Mouse (Mus musculus) lung, embryonic 15.5 days (tissue): ENCODE data around the gene Ppp1r15a. TPM values are rescaled to one million over a fixed set of nuclear protein-coding genes. Genes with fewer than 3 reads are reported as not detected.
A peak's percentile ranks its signal among the peaks of the same experiment; 100 is the strongest.
"Not testable (repeated sequence)": the region's sequence is repeated elsewhere in the genome, so short reads cannot be mapped to it uniquely, and the experiment has no call there.

Experiments used
- ATAC-seq: fragments of 200-750 bp; cut with Nextera tagmentation; 2 replicates; pipeline ENCODE4 v1.8.0; 2017; ENCODE audit warnings: moderate number of reproducible peaks, borderline replicate concordance; ENCODE audit not compliant: low FRiP score, low TSS enrichment; ENCODE audit errors: extremely low read depth
- H3K27ac ChIP-seq: fragments of 300-500 bp; sonication (generic); 2 replicates; pipeline ENCODE4 v1.5.1; 2015; ENCODE audit warnings: moderate library complexity, mild to moderate bottlenecking, inconsistent platforms
- H3K27me3 ChIP-seq: fragments of 300-500 bp; sonication (generic); 2 replicates; pipeline ENCODE4 v1.6.1; 2015; ENCODE audit warnings: inconsistent platforms
- H3K36me3 ChIP-seq: fragments of 300-500 bp; sonication (generic); 2 replicates; pipeline ENCODE4 v1.6.1; 2015; ENCODE audit warnings: inconsistent platforms
- H3K4me1 ChIP-seq: fragments of 300-500 bp; sonication (generic); 2 replicates; pipeline ENCODE4 v1.6.1; 2015; ENCODE audit warnings: inconsistent platforms
- H3K4me2 ChIP-seq: fragments of 300-500 bp; sonication (generic); 2 replicates; pipeline ENCODE4 v1.6.1; 2015; ENCODE audit warnings: inconsistent platforms, mild to moderate bottlenecking, moderate library complexity
- H3K4me3 ChIP-seq: fragments of 300-500 bp; sonication (generic); 2 replicates; pipeline ENCODE4 v1.5.1; 2015; ENCODE audit warnings: mild to moderate bottlenecking, inconsistent platforms
- H3K9ac ChIP-seq: fragments of 300-500 bp; sonication (generic); 2 replicates; pipeline ENCODE4 v1.6.1; 2015; ENCODE audit warnings: inconsistent platforms
- H3K9me3 ChIP-seq: fragments of 300-500 bp; sonication (generic); 2 replicates; pipeline ENCODE4 v1.6.1; 2016; ENCODE audit warnings: inconsistent platforms
- WGBS: fragments of 180-500 bp; shearing (Covaris S2); methylation state at CpG from one replicate; pipeline ENCODE4 v1.1.7; 2015; 5-methylcytosine and 5-hydroxymethylcytosine counted together
- polyA plus RNA-seq: library from polyadenylated mRNA; unstranded; fragments of >200 nt; fragmentation: Nextera tagmentation; extraction: Ambion mirVana; gene quantifications from 2 replicates; pipeline ENCODE4 v1.2.1, GENCODE M21; 2015

Ppp1r15a gene
- polyA plus RNA-seq, 1 experiment from 2014 or later, result 21.9 TPM

DNA sequence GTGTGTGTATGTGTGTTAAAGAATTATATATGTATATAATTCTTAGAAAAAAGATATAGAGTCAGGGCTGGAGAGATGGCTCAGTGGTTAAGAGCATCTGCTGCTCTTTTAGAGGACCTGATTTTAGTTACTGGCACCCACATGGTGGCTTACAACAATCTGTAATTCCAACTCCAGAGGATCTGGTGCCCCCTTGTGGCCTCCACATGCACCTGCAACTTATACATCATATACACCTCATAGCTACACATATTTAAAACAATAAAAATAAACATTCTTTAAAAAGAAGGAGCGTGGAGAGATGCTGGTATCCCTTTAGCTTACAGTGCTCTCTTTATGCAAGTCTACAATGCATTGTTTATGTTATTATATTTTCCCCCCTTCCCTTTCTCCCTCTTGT, 18.5 kb upstream of the Ppp1r15a start:
- no peak overlapping the region for H3K27ac ChIP-seq
- H3K4me2 ChIP-seq, result no peak overlapping the region
- no peaks in the 10 kb centered on the region for H3K27me3 ChIP-seq
- WGBS, result 83% methylated on average over 1 of the region's 1 CpGs
- H3K36me3 ChIP-seq, result no peaks in the 10 kb centered on the region
- no peak for ATAC-seq
- no peaks in the 10 kb centered on the region; the same call in 1 of the 2 replicates for H3K9me3 ChIP-seq
- no peaks in the 10 kb centered on the region for H3K4me1 ChIP-seq
- H3K4me3 ChIP-seq, result no peak overlapping the region
- no peak overlapping the region for H3K9ac ChIP-seq

DNA sequence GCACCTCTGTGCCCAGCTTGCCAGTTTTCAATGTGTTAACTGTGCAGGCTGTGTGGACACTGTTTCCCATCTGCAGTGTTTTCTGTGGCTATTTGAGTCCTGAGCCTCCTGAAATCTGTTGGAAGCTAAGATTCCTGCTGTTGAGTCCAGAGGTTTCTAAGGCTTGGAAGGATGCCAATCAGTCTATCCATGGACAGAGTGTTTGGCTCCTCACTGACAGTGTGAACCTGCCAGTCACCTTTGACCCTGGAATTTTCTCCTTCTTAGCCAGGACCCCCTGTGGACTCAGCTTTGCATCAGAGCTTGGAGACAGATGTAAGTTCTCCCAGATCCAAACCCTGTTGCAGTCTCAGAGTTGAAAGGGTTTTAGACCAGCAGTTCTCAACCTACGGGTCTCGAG, 14.1 kb upstream of the Ppp1r15a start:
- H3K9me3 ChIP-seq, result no peaks in the 10 kb centered on the region; the same call in 1 of the 2 replicates
- no peak overlapping the region for H3K4me2 ChIP-seq
- no peaks in the 10 kb centered on the region for H3K36me3 ChIP-seq
- 58% methylated on average over 2 of the region's 2 CpGs for WGBS
- H3K27ac ChIP-seq, result no peak overlapping the region
- H3K27me3 ChIP-seq, result no peaks in the 10 kb centered on the region
- no peak overlapping the region for H3K9ac ChIP-seq
- H3K4me3 ChIP-seq, result no peak overlapping the region
- H3K4me1 ChIP-seq, result peaks cover 8% of the 10 kb centered on the region
- ATAC-seq, result no peak

DNA sequence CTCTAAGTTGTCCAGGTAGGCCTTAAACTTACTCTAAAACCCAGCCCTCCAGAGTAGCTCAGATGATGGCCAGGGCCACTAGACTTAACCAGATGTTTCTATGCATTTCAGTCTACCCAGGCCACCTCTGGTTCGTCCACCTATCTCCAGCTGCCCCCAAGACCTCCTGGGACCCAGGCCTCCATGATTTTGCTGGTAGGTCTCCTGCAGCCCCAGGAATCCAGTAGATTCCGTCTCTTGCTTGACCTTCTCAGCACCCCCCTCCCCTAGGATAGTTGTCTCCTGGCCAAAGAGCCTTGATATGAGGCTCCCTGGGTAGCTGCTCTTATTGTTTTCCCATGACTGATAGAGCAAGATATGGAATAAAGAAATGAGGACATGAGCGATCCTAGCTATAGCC, 13.0 kb upstream of the Ppp1r15a start:
- Histone ChIP-seq H3K4me2 (no peak overlapping the region), H3K9me3 (no peaks in the 10 kb centered on the region), H3K4me3 (no peak overlapping the region), H3K9ac (no peak overlapping the region), H3K27me3 (no peaks in the 10 kb centered on the region), H3K36me3 (no peaks in the 10 kb centered on the region), H3K4me1 (peaks cover 8% of the 10 kb centered on the region), H3K27ac (no peak overlapping the region)
- no peak for ATAC-seq
- WGBS, result 85% methylated on average over 3 of the region's 3 CpGs

DNA sequence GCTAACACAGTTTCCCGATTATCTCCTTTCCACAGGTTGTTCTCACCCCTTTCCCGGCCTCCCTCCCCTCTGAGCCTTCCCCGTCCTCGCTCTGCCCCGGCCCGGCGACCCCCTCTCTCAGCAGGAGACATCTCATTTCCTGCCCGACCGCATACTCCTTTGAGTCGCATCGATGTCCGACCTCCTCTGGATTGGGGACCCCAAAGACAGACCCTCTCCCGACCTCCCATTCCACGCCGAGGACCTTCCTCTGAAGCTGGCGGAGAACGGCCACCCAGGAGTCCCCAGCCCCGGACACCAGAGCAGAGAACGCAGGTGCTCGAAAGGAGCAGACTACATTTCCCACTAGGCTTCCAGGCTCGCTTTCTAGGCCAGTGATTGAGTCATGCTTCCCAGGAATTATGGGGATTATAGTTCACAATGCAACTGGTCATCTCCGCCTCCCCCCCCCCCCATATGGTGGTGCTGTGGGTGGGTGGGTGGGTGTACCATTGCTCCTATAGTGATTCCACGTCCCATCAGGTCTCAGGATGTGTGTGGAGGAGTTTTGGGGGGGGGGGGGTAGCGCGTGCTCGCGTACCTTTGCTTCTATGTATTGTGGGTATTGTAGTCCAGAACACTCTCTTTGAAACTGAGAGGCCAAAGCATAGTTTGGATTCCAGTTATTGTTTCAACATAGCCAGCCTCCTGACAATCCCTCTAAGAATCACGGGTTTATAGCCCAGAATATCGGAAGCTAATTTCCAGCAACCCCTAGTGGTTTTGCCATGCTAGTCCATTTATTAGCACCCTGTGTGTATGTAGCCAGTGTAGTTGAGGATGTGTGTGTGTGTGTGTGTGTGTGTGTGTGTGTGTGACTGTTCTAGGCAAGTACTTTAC, 12.3 kb upstream of the Ppp1r15a start:
- peak; percentile 72 for ATAC-seq
- Histone ChIP-seq H3K27me3 (no peaks in the 10 kb centered on the region), H3K9me3 (no peaks in the 10 kb centered on the region), H3K4me2 (peak overlapping the region; percentile 85), H3K9ac (peak overlapping the region; percentile 48), H3K4me1 (peaks cover 8% of the 10 kb centered on the region), H3K36me3 (no peaks in the 10 kb centered on the region), H3K4me3 (peak overlapping the region; percentile 52), H3K27ac (no peak overlapping the region)
- 4% methylated on average over 28 of the region's 29 CpGs for whole genome bisulfite sequencing

DNA sequence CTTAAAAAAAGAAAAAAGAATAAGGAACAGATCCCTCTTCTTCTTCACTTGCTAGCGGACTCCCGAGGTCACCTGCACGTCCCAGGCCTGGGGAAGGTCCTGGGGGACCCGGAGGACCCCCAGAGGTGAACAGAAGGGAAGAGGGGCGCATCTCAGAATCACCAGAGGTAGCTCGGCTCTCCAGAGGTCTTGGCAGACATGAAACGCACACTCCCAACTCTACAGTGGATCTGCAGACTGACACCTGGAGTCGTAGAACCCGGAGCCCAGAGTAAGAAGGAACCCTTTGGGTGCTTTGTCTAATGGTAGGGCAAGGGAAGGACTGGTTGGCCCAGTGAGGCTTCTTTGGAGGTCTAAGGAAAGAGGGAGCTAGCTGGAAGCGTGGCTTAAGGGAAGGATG, 11.5 kb upstream of the Ppp1r15a start:
- Histone ChIP-seq H3K9me3 (no peaks in the 10 kb centered on the region), H3K36me3 (no peaks in the 10 kb centered on the region), H3K4me1 (peaks cover 8% of the 10 kb centered on the region), H3K4me3 (peak overlapping the region; percentile 52), H3K4me2 (peak overlapping the region; percentile 85), H3K27me3 (no peaks in the 10 kb centered on the region), H3K27ac (no peak overlapping the region), H3K9ac (peak overlapping the region; percentile 48)
- ATAC-seq, result no peak
- 79% methylated on average over 10 of the region's 10 CpGs for WGBS

DNA sequence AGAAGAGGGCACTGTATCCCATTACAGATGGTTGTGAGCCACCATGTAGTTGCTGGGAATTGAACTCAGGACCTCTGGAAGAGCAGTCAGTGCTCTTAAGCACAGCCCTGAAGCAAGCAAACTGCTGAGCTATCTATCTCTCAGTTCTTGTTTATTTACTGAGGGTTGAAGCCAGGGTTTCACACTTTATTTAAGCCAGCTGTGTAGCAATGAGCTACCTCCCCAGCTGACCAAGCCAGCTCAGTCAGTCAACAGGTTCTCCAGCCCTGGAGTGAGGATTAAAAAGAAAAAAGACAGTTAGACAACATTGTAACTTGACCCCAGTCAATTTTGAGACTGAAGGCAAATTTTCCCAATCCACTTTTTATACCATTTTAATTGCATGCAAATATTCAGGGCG, 9.6 kb upstream of the Ppp1r15a start:
- Histone ChIP-seq H3K9ac (no peak overlapping the region), H3K9me3 (no peaks in the 10 kb centered on the region), H3K4me1 (peaks cover 11% of the 10 kb centered on the region), H3K4me3 (no peak overlapping the region), H3K4me2 (no peak overlapping the region), H3K27ac (no peak overlapping the region), H3K36me3 (no peaks in the 10 kb centered on the region), H3K27me3 (no peaks in the 10 kb centered on the region)
- ATAC-seq, result no peak
- 60% methylated on average over 1 of the region's 1 CpGs for WGBS

DNA sequence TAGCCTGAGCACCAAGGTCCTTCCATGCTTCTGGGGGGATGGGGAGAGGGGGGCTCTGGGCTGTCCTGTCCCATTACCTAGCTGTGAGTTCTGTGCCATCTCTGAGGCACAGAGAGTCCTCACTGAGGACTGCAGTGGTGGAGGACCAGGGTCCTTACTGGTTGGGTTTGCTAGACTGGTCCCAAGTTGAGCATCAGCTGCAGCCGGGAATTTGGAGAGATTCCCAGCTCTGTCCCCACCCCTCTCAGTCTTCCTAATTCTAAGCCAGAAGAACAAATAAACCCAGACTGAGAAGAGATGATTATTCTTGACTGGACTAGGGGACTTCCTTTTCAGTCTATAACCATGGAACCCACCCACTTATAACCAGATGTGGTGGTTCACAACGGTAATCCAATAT, 4.6 kb upstream of the Ppp1r15a start:
- H3K4me1 ChIP-seq, result peaks cover 20% of the 10 kb centered on the region
- 46% methylated on average over 2 of the region's 2 CpGs for WGBS
- H3K9me3 ChIP-seq, result no peaks in the 10 kb centered on the region
- H3K4me2 ChIP-seq, result no peak overlapping the region
- no peak for ATAC-seq
- no peaks in the 10 kb centered on the region for H3K36me3 ChIP-seq
- no peak overlapping the region for H3K4me3 ChIP-seq
- no peak overlapping the region for H3K27ac ChIP-seq
- H3K27me3 ChIP-seq, result no peaks in the 10 kb centered on the region
- H3K9ac ChIP-seq, result no peak overlapping the region; the same call in 1 of the 2 replicates

DNA sequence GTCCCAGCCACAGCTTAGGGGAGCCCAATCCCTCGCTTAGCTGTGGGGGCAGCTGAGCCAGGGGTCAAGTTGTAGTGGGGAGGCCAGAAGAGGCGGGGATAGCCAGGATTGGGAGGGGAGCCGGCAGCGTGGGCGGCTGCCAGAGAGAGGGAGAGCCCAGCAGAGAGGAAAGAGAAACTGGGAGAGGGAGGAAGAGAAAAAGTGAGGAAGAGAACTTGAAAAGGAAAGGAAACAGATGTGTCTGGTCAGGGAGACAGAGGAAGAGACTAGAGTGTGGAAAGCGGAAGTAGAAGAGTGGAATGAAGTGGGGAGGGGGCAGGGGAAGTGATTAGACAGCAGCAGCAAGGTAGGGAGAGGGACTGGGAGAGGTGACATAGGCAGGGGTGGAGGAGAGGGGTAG, 3.4 kb upstream of the Ppp1r15a start:
- Histone ChIP-seq H3K4me1 (peaks cover 30% of the 10 kb centered on the region), H3K36me3 (no peaks in the 10 kb centered on the region), H3K27me3 (no peaks in the 10 kb centered on the region), H3K9me3 (no peaks in the 10 kb centered on the region), H3K4me3 (no peak overlapping the region), H3K27ac (peak overlapping the region; percentile 19; the same call in 1 of the 2 replicates), H3K9ac (no peak overlapping the region), H3K4me2 (peak overlapping the region; percentile 1; the same call in 1 of the 2 replicates)
- 8% methylated on average over 6 of the region's 6 CpGs for WGBS
- no peak for ATAC-seq

DNA sequence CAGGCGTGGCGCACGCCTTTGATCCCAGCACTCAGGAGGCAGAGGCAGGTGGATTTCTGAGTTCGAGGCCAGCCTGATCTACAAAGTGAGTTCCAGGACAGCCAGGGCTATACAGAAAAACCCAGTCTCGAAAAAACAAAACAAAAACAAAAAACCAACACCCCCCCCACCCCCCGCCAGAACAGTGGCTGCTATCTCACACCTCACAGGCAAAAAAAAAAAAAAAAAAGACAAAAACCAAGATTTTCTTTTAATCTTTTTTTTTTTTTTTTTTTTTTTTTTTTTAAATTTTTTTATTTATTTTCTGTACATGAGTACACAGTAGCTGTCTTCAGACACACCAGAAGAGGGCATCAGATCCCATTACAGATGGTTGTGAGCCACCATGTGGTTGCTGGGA, 1.1 kb upstream of the Ppp1r15a start:
- not testable (repeated sequence) for H3K4me2 ChIP-seq, H3K27me3 ChIP-seq, ATAC-seq, H3K9me3 ChIP-seq, H3K9ac ChIP-seq, H3K36me3 ChIP-seq
- peaks cover 48% of the 10 kb centered on the region for H3K4me1 ChIP-seq
- peak overlapping the region; percentile 85; the same call in 1 of the 2 replicates for H3K27ac ChIP-seq
- 91% methylated on average over 6 of the region's 6 CpGs for WGBS
- 0 out of 2 replicates have a peak overlapping the region, but pooled peaks have one; percentile 84 for H3K4me3 ChIP-seq

DNA sequence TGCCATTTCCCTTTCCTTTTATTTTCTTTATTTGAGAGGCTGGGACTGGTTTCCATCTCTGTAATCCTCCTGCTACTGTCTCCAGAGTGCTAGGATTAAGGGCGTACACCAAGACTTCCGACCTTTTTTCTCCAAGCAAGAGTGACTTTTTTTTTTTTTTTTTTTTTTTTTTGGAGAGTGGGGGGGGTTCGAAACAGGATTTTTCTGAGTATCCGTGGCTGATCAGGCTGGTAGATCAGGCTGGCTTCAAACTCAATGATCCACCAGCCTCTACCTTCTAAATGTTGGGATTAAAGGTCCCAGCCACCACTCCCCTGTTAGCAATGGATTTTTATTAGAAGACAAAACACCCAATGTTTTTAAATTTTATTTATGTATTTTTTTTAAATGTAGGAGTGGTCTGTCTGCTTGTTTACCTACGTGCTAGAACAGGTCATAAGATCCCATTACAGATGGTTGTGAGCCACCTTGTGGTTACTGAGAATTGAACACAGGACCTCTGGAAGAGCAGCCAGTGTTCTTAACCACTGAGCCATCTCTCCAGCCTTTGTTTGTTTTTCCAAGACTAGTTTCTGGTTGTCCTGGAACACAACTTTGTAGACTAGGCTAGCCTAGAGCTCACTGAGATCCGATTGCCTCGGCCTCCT, 529 bp upstream of the Ppp1r15a start:
- peak overlapping the region; percentile 84 for H3K4me3 ChIP-seq
- peak overlapping the region; percentile 92 for H3K9ac ChIP-seq
- peaks cover 4% of the 10 kb centered on the region; the same call in 1 of the 2 replicates for H3K36me3 ChIP-seq
- peaks cover 50% of the 10 kb centered on the region for H3K4me1 ChIP-seq
- no peaks in the 10 kb centered on the region for H3K9me3 ChIP-seq
- H3K27ac ChIP-seq, result peak overlapping the region; percentile 85
- H3K4me2 ChIP-seq, result peak overlapping the region; percentile 71
- 18% methylated on average over 7 of the region's 7 CpGs for WGBS
- H3K27me3 ChIP-seq, result no peaks in the 10 kb centered on the region
- ATAC-seq, result no peak

DNA sequence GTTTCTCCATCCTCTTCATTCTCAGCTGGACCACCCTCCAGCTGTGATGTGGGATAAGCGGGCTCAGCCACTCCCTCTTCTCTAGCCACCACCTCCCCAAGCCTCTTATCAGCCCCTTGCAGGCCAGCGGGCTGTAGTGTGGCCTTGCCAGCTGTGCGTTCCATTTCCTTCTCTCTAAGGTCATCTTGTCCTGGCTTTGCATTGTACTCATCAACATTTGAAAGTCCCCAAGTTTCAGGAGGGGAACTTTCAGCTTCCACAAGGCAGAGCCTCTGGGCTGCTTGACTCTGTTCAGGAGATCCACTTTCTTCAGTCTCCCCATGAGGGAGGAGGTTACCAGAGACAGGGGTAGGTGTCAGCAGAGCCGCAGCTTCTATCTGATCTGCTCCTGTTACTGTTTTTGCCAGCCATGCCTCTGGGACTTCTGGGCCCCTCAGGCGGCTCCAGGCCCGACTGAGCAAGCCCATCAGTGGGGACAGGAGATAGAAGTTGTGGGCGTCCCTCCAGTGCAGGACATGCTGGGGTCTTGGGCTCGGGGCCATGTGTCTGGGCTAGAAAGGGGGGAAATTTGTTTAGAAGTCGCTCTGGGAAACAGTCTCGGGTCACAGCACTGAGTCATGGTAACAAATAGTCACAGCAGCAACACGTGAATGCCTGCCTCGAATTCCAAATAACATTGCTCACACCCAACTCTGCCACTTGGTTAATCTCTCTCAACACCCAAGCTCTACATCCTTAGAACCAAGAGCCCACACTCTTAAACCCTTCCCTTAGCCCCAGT, 1.0 kb downstream of the Ppp1r15a start:
- peak overlapping the region; percentile 71 for H3K4me2 ChIP-seq
- H3K36me3 ChIP-seq, result peaks cover 4% of the 10 kb centered on the region; the same call in 1 of the 2 replicates
- peak overlapping the region; percentile 92 for H3K9ac ChIP-seq
- peak overlapping the region; percentile 85 for H3K27ac ChIP-seq
- H3K27me3 ChIP-seq, result no peaks in the 10 kb centered on the region
- ATAC-seq, result no peak
- no peaks in the 10 kb centered on the region for H3K9me3 ChIP-seq
- H3K4me1 ChIP-seq, result peaks cover 46% of the 10 kb centered on the region
- WGBS, result 9% methylated on average over 12 of the region's 12 CpGs
- peak overlapping the region; percentile 84 for H3K4me3 ChIP-seq
